Mouse (Mus musculus): Measurements from ENCODE around the gene Bcl6.

Gene Bcl6

GRCm38 (mm10) chr16:23921697-23922096 is 67.0 kb downstream of the Bcl6 start:
- DNase-seq, result no peak

- no peak for DNase-seq
These were observed 69.2 kb downstream of the Bcl6 start for GRCm38 (mm10) chr16:23919418-23919817.

Data from cerebellum, adult 11 months (tissue).